Mouse (Mus musculus) myocyte (in vitro differentiated cells): ENCODE measurements around the gene Bid.

Source experiments
- POLR2A ChIP-seq: IDR thresholded peaks from one replicate; pipeline ENCODE4 v1.6.1; 2011; ENCODE audit warnings: low read depth, mild to moderate bottlenecking, control low read depth, moderate library complexity; ENCODE audit not compliant: insufficient read length
- POLR2AphosphoS2 ChIP-seq: IDR thresholded peaks from one replicate; pipeline ENCODE4 v1.6.1; 2011; ENCODE audit warnings: low read depth, control low read depth; ENCODE audit not compliant: insufficient read length
- TCF3 ChIP-seq: IDR thresholded peaks from one replicate; pipeline ENCODE4 v1.6.1; 2011; ENCODE audit warnings: low read depth, control low read depth; ENCODE audit not compliant: insufficient read length

DNA sequence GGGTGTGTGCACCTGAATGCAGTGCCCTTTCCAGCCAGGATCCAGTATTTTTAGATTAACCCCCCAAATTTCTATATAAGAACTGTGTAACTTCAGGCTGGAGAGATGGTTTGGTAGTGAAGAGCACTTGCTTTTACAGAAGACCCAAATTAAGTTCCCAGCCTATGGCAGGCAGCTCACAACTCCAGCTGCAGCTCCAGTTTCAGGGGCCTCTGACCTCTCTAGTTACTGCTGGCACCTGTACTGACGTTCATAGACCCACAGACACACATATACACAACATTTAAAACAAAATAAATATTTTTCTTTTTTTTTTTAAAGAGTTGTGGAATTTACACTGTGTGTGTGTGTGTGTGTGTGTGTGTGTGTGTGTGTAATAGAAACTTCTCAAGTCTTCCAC is 12.8 kb upstream of the Bid start:
- TF ChIP-seq POLR2A (no peak), POLR2AphosphoS2 (no peak), TCF3 (no peak)
